Mouse (Mus musculus): ENCODE results near the gene Elavl1.
"Not testable (repeated sequence)": the region's sequence is repeated elsewhere in the genome, so short reads cannot be mapped to it uniquely, and the experiment has no call there.

Elavl1 gene

GRCm38 (mm10) chr8:4256911-4257310 lies 68.3 kb downstream of the Elavl1 start:
- DNase-seq = no peak

DNA sequence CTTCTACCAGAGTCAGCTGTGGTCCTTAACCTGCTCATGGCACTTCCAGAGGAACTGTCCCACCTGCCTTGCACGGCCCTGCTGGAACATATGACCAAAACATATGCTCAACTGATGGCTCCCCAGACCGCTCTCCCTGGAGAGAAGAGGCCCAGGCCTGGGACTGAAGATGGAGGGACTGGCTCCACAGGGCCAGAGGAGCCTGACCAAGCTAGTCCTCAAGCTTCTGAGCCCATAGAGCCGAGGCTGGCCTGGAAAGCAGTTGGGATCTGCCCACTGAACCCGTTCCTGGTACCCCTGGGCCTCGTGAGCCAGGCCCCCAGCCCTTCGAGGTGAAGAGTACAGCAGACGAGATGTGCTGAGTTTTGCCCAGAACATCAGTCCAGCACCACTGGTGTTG lies 69.7 kb downstream of the Elavl1 start:
- not testable (repeated sequence) for DNase-seq

- peak; percentile 83 for DNase-seq
These were observed 71.2 kb downstream of the Elavl1 start for GRCm38 (mm10) chr8:4254001-4254400.

GRCm38 (mm10) chr8:4252934-4253841 lies 72.0 kb downstream of the Elavl1 start, which contains the start of gene Snapc2:
Gene Snapc2 (plus strand): TSS chr8:4253080.
- peak; percentile 94 for DNase-seq

GRCm38 (mm10) chr8:4252116-4252760 lies 73.0 kb downstream of the Elavl1 start:
- DNase-seq = no peak

GRCm38 (mm10) chr8:4250306-4250970 lies 74.8 kb downstream of the Elavl1 start:
- peak; percentile 75 for DNase-seq

- no peak for DNase-seq
These were observed 76.0 kb downstream of the Elavl1 start for GRCm38 (mm10) chr8:4249213-4249612.

GRCm38 (mm10) chr8:4247951-4248540 lies 77.2 kb downstream of the Elavl1 start, which contains the start of gene Tgfbr3l:
Gene Tgfbr3l (plus strand): TSS chr8:4248214.
- no peak for DNase-seq

DNA sequence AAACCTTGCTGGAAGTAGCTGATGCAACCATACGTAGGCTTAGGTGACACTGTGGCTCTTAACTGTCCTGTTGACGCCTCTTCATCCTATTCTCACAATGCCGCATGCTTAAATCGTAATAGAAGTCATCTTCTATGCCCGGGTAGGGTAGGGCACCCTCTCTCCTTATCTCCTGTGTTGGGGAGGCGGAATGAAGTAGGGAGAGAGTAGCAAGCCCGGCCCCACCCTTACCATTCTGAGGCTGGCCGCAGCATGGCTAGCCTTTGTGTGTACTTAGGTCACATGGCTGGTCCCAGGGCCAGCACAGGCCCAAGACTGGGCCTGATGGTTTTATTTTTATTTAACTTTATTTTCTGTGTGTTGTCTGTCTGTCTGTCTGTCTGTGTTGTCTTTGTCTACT lies 78.0 kb downstream of the Elavl1 start:
- DNase-seq = no peak

- no peak for DNase-seq
These were observed 79.5 kb downstream of the Elavl1 start for GRCm38 (mm10) chr8:4245737-4246136.

DNA sequence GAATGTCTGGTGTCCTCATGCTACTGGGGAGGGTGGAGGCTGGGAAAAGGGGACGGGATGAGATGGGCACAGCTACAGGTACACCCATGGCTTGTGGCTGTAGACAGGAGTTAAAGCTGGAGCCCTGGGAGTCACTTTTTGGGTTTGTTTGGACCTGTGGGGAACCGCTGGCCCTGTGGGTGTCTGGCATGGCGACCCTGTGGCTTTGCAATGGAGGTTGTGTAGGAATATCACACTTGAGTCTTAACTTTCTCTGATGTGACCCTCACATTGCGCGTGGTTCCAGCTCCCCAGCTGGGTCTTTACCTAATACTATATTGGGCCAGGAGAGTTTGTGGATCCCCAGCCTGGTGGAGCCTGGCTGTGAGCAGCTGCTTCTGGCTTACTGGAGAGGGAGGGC lies 80.2 kb downstream of the Elavl1 start:
- DNase-seq = no peak

GRCm38 (mm10) chr8:4239193-4239890 lies 85.9 kb downstream of the Elavl1 start:
- DNase-seq = no peak

- DNase-seq = peak; percentile 100
These were observed 86.6 kb downstream of the Elavl1 start, which contains the start of the genes Map2k7 and Gm49320 for GRCm38 (mm10) chr8:4238434-4239192. Gene Map2k7 (plus strand): TSS chr8:4238740. Gene Gm49320 (plus strand): TSS chr8:4238865.

- no peak for DNase-seq
These were observed 87.3 kb downstream of the Elavl1 start for GRCm38 (mm10) chr8:4237814-4238433.

All from kidney, adult 11 months (tissue).